Mouse (Mus musculus) CH12.LX (cell line): ENCODE data around the gene Golim4. TPM values are rescaled to one million over a fixed set of nuclear protein-coding genes. Genes with fewer than 3 reads are reported as not detected.

Experiments used
- DNase-seq: peaks from one replicate; pipeline ENCODE4 v3.0.0-alpha.2; 2013; ENCODE audit errors: extremely low read depth
- H3K27ac ChIP-seq: 2 replicates; pipeline ENCODE4 v1.5.1; 2012; ENCODE audit warnings: low read depth, mild to moderate bottlenecking, control low read depth, moderate library complexity; ENCODE audit not compliant: insufficient read depth
- H3K27me3 ChIP-seq: replicated peaks from 2 replicates; pipeline ENCODE3; 2012; ENCODE audit warnings: inconsistent platforms
- H3K36me3 ChIP-seq, 2 experiments: replicated peaks in 1 of 2; 2 replicates each; pipeline versions ENCODE3 to v1.6.1; 2012; ENCODE audit warnings: inconsistent platforms in 1 of 2, low read length in 1 of 2, mild to moderate bottlenecking in 1 of 2, mixed read lengths in 1 of 2, moderate library complexity in 1 of 2; ENCODE audit not compliant: control insufficient read depth in 1 of 2, insufficient read depth in 1 of 2
- H3K4me1 ChIP-seq, 2 experiments: 2 replicates each; pipeline ENCODE4 v1.6.1; 2012; ENCODE audit warnings: inconsistent platforms in 1 of 2, moderate library complexity in 1 of 2; ENCODE audit not compliant: insufficient read depth in 2 of 2, control insufficient read depth in 1 of 2
- H3K4me2 ChIP-seq: 2 replicates; pipeline ENCODE4 v1.6.1; 2012; ENCODE audit warnings: low read depth, mild to moderate bottlenecking, control low read depth; ENCODE audit not compliant: poor library complexity, insufficient read depth, severe bottlenecking
- H3K4me3 ChIP-seq, 3 experiments: fragments of 150-350 bp in 1 of 3; sonication (generic) in 1 of 3; replicated peaks in 1 of 3; 2 replicates each; pipeline versions ENCODE3 to v1.5.1; 2011 to 2012; ENCODE audit warnings: low read depth in 2 of 3, low read length in 2 of 3, mild to moderate bottlenecking in 2 of 3, moderate library complexity in 2 of 3, control low read depth in 1 of 3, improper control_type of control experiment in 1 of 3, inconsistent platforms in 1 of 3, mixed read lengths in 1 of 3; ENCODE audit not compliant: poor library complexity in 1 of 3
- H3K79me2 ChIP-seq: replicated peaks from 2 replicates; pipeline ENCODE4 v1.6.1; 2012; ENCODE audit warnings: mild to moderate bottlenecking, moderate library complexity; ENCODE audit not compliant: control insufficient read depth, poor library complexity, insufficient read depth, severe bottlenecking; ENCODE audit errors: extremely low read depth
- H3K9ac ChIP-seq: 2 replicates; pipeline ENCODE4 v1.6.1; 2012; ENCODE audit warnings: low read depth, mild to moderate bottlenecking, control low read depth, moderate library complexity; ENCODE audit not compliant: insufficient read depth
- H3K9me3 ChIP-seq: replicated peaks from 2 replicates; pipeline ENCODE3; 2012; ENCODE audit warnings: low read length, inconsistent platforms, mixed read lengths
- BHLHE40 ChIP-seq: IDR thresholded peaks from 2 replicates; pipeline ENCODE4 v1.6.1; 2011; ENCODE audit warnings: mild to moderate bottlenecking, low read depth, low read length, improper control_type of control experiment
- CTCF ChIP-seq, 2 experiments: IDR thresholded peaks in 1 of 2; conservative IDR thresholded peaks in 1 of 2; 2 replicates each; pipeline ENCODE4 v1.5.1; 2011 to 2012; ENCODE audit warnings: low read depth in 2 of 2, low read length in 2 of 2, improper control_type of control experiment in 1 of 2, inconsistent platforms in 1 of 2, mild to moderate bottlenecking in 1 of 2, moderate library complexity in 1 of 2
- ELF1 ChIP-seq: IDR thresholded peaks from 2 replicates; pipeline ENCODE4 v1.6.1; 2014; ENCODE audit warnings: low read depth, mild to moderate bottlenecking, inconsistent platforms, low read length, improper control_type of control experiment
- EP300 ChIP-seq: IDR thresholded peaks from 2 replicates; pipeline ENCODE4 v1.6.1; 2011; ENCODE audit warnings: low read length, improper control_type of control experiment
- IRF4 ChIP-seq: IDR thresholded peaks from 2 replicates; pipeline ENCODE4 v1.6.1; 2014; ENCODE audit warnings: low read depth, mild to moderate bottlenecking, inconsistent platforms, low read length, improper control_type of control experiment
- MAZ ChIP-seq: IDR thresholded peaks from 2 replicates; pipeline ENCODE4 v1.6.1; 2012; ENCODE audit warnings: low read depth, mild to moderate bottlenecking, inconsistent platforms, low read length, improper control_type of control experiment, moderate library complexity
- MEF2A ChIP-seq: IDR thresholded peaks from 2 replicates; pipeline ENCODE4 v1.6.1; 2014; ENCODE audit warnings: low read depth, mild to moderate bottlenecking, inconsistent platforms, low read length, improper control_type of control experiment, borderline replicate concordance
- MXI1 ChIP-seq: IDR thresholded peaks from 2 replicates; pipeline ENCODE4 v1.6.1; 2011; ENCODE audit warnings: mild to moderate bottlenecking, low read depth, low read length, improper control_type of control experiment
- NELFE ChIP-seq: IDR thresholded peaks from 2 replicates; pipeline ENCODE4 v1.6.1; 2011; ENCODE audit warnings: low read depth, low read length, improper control_type of control experiment
- PAX5 ChIP-seq: IDR thresholded peaks from 2 replicates; pipeline ENCODE4 v1.6.1; 2012; ENCODE audit warnings: low read length, inconsistent platforms, mixed read lengths
- POLR2AphosphoS2 ChIP-seq: IDR thresholded peaks from 2 replicates; pipeline ENCODE4 v1.6.1; 2011; ENCODE audit warnings: low read depth, low read length, improper control_type of control experiment
- RAD21 ChIP-seq: IDR thresholded peaks from 2 replicates; pipeline ENCODE4 v1.6.1; 2011; ENCODE audit warnings: low read depth, mild to moderate bottlenecking, low read length, improper control_type of control experiment, moderate library complexity
- TBP ChIP-seq: conservative IDR thresholded peaks from 2 replicates; pipeline ENCODE4 v1.6.1; 2011; ENCODE audit warnings: low read depth, low read length, improper control_type of control experiment
- TCF12 ChIP-seq: IDR thresholded peaks from 2 replicates; pipeline ENCODE4 v1.6.1; 2014; ENCODE audit warnings: low read depth, mild to moderate bottlenecking, inconsistent platforms, low read length, improper control_type of control experiment
- USF1 ChIP-seq: IDR thresholded peaks from 2 replicates; pipeline ENCODE4 v1.6.1; 2014; ENCODE audit warnings: low read depth, mild to moderate bottlenecking, inconsistent platforms, low read length, improper control_type of control experiment
- USF2 ChIP-seq: conservative IDR thresholded peaks from 2 replicates; pipeline ENCODE4 v1.6.1; 2011; ENCODE audit warnings: low read depth, low read length, improper control_type of control experiment
- ZC3H11A ChIP-seq: IDR thresholded peaks from 2 replicates; pipeline ENCODE4 v1.6.1; 2012; ENCODE audit warnings: low read depth, mild to moderate bottlenecking, inconsistent platforms, low read length, improper control_type of control experiment
- ZMIZ1 ChIP-seq: IDR thresholded peaks from 2 replicates; pipeline ENCODE4 v1.6.1; 2012; ENCODE audit warnings: low read depth, mild to moderate bottlenecking, inconsistent platforms, low read length, improper control_type of control experiment
- ZNF384 ChIP-seq: IDR thresholded peaks from 2 replicates; pipeline ENCODE4 v1.6.1; 2012; ENCODE audit warnings: low read depth, low read length, improper control_type of control experiment, inconsistent platforms
- dilution Hi-C: fragments of 300-500 bp; cut with MboI; formaldehyde crosslinking; loops from 2 replicates; pipeline ENCODE4 v1.14.3; 2020; ENCODE audit warnings: low sequenced_read_pairs; ENCODE audit not compliant: extremely low pct_unique_long_range_greater_than_20kb, extremely low pct_ligation_motif_present
- in situ Hi-C: fragments of 300-500 bp; cut with MboI; formaldehyde crosslinking; loops from 3 replicates; pipeline ENCODE4 v1.14.3; 2019; ENCODE audit warnings: low sequenced_read_pairs, low pct_ligation_motif_present, low pct_unique_long_range_greater_than_20kb, mixed read lengths
- polyA plus RNA-seq: library from polyadenylated mRNA; unstranded; fragments of >175 nt; gene quantifications from 2 replicates; pipeline ENCODE4 v1.2.1, GENCODE M21; 2012; ENCODE audit warnings: low read depth; ENCODE audit not compliant: insufficient read length
- total RNA-seq, 2 experiments: library from RNA; depleted of rRNA; stranded (reverse); fragments of 300-350 nt in 1 of 2; fragments of >200 nt in 1 of 2; gene quantifications; 2 replicates each; pipeline ENCODE4 v1.2.3; 2012 to 2014

Gene Golim4
- total and polyA plus RNA-seq, 3 experiments = 0.04 to 0.16 TPM; not detected in 1

DNA sequence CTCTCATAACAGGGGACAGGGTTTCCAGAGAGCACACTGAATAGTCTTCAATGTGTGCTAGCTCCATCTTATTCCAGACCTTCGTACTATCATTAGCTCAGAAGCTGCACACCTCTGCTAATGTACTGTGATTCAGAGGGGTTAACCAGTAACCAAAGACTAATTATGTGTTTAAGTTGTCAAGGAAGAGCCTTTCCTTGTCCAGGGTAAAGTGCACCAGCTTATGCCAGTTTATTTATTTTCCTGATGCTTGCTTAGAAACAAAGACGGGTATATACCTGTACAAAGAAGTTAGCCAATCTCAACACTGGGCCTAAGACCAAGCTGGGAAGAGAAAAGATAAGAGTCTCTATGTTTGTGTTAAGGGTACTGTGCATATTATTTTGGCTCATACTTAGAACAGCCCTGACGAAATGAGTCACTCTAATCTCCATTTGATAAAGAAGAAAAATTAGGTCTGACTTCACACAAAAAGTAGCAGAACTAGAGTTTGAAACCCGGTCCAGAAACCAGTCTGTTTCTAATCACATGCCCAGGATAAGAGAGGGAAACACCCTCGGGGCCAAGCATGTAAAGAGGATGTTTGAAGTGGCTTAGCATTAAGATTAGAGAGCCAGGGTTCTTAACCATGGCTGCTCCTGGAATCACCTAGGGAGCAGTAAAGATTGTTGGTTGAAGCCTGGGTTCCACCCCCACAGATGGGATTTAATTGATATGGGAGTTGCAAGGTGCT is 4.3 kb downstream of the Golim4 start:
- no peaks in the 10 kb centered on the region for H3K4me1 ChIP-seq
- no peak overlapping the region for H3K4me2 ChIP-seq
- H3K36me3 ChIP-seq = no peaks in the 10 kb centered on the region
- DNase-seq = no peak
- H3K79me2 ChIP-seq = no peaks in the 10 kb centered on the region
- no peaks in the 10 kb centered on the region for H3K27me3 ChIP-seq
- dilution Hi-C loops = no loop called here
- TF ChIP-seq ZMIZ1 (no peak), TCF12 (no peak), MEF2A (no peak), MXI1 (no peak), MAZ (no peak), USF1 (no peak), ELF1 (no peak), TBP (no peak), NELFE (no peak), EP300 (no peak), ZNF384 (no peak), BHLHE40 (no peak)
- no peak overlapping the region for H3K9ac ChIP-seq
- no peak overlapping the region for H3K4me3 ChIP-seq
- in situ Hi-C loops = no loop called here
- H3K9me3 ChIP-seq = peaks cover 12% of the 10 kb centered on the region
- H3K27ac ChIP-seq = no peak overlapping the region

DNA sequence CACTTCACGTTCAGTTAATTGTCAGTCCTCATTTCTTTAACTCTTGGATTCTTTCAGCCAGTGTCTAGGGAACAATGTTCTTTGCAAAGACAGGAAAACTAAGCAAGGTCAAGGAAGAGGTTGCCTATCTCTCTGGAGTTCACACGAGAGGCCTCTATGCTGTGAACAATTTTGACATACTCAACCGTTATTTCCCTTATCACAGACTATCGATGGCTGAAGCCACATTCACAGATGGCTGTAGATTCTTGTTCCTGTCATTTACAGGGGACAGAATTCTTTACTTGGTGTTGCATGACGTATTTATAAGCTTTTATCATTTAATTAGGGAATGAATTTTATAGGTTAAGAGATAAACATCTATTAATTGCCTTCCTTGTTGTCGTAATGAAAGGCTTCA is 5.9 kb downstream of the Golim4 start:
- no peaks in the 10 kb centered on the region for H3K27me3 ChIP-seq
- in situ Hi-C loops = no loop called here
- H3K36me3 ChIP-seq = no peaks in the 10 kb centered on the region
- TF ChIP-seq MAZ (no peak), ZMIZ1 (no peak), MEF2A (no peak), NELFE (no peak), ZC3H11A (no peak), USF2 (no peak), CTCF (conservative IDR thresholded peaks at IDR 0.05 in 1 of 2, IDR thresholded peaks at IDR 0.05 in 1 of 2; ENCODE audit: low read depth in 2 of 2, low read length in 2 of 2) (no peak), POLR2AphosphoS2 (no peak), PAX5 (no peak), RAD21 (no peak), EP300 (no peak), IRF4 (no peak), ELF1 (no peak), ZNF384 (no peak), MXI1 (no peak)
- no peak overlapping the region for H3K9ac ChIP-seq
- H3K9me3 ChIP-seq = peaks cover under 1% of the 10 kb centered on the region
- H3K79me2 ChIP-seq = no peaks in the 10 kb centered on the region
- DNase-seq = no peak
- no peak overlapping the region for H3K4me2 ChIP-seq
- no peaks in the 10 kb centered on the region for H3K4me1 ChIP-seq
- dilution Hi-C loops = no loop called here
- no peak overlapping the region for H3K4me3 ChIP-seq
- no peak overlapping the region for H3K27ac ChIP-seq
